Mouse (Mus musculus): ENCODE results near the gene Gdf1.

Gene Gdf1

GRCm38 (mm10) chr8:70364066-70364465 lies 34.4 kb downstream of the Gdf1 start:
- in situ Hi-C loops (cut with MseI, MboI) = no loop called here

DNA sequence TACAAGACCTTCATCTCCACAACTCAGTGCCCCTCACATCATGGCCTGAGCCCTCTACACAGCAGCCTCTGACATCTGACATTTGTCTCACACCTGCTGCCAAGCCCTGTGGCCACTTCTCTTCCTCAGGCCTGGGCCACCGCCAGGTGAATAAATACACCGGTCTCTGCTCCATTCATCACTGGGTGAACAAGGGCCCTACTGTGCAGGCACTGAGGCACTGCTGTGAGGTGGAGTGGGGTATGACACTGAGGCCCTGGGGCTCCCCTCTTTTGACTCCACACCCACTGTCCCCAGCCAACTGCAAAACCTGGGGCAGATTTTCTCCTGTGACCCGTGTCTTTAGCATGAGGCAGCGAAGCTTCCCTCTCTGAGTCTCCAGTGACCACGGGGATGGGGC lies 37.0 kb downstream of the Gdf1 start:
- in situ Hi-C loops (cut with MseI, MboI) = no loop called here

- in situ Hi-C loops (cut with MseI, MboI) = no loop called here
These were observed 40.9 kb downstream of the Gdf1 start for GRCm38 (mm10) chr8:70370476-70370875.

DNA sequence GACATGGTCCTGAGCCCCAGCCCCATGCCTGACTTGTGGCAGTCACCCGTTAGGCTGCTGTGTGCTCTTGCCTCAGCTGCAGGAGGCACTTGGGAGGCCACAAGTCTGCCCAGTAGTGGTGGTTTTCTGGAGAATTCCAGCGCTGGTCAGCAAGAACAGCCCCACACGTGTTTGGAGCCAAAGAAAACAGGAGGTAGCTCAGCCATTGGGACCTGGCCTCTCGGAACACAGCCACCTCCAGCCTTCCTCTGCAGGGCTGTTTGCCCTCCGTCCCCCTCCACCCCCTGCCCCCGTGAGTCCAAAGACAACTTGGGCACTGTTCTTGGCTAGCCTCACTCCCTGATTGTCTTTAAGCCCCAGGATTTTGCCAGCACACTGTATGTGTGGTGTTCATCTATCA lies 42.3 kb downstream of the Gdf1 start:
- in situ Hi-C loops (cut with MseI, MboI) = no loop called here

DNA sequence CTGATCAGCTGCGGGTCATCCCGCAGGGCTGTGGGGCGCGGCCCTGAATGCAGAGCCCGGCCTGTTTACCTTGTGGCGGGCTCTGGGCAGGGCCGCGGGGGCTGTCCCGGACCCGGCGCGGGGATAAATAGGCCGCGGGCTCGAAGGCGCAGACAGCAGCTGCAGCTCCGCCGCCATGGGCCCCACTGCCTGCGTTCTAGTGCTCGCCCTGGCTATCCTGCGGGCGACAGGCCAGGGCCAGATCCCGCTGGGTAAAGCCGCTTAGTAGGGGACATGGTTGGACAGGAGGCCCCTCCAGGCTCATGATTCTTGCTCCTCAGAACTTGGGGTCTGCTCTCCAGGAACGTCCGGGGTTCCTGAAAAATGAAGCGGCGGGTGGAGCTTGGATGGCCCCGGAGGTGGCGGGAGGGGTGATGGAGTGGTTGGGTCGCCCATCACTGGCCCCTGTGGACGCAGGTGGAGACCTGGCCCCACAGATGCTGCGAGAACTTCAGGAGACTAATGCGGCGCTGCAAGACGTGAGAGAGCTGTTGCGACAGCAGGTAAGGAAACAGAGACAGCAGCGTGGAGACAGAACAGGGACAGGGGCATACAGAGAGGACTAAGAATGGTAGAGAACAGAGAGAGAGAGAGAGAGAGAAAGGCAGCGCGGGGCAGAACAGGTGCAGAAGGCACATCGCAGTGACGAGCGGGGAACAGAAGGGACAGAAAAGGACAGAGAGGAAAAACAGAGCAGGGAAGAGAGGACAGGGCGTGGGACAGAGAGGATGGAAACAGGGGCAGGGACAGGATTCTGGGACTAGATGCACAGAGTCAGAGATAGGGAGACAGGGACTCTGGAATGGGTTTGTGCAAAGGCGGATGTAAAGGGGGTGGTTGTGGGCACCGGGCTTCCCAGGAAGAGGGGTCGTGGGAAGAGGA lies 44.0 kb downstream of the Gdf1 start, which contains the start of gene Comp:
Gene Comp (plus strand): TSS at position 162 of the 921 bp plus-strand sequence.
- in situ Hi-C loops (cut with MseI, MboI) = no loop called here

- in situ Hi-C loops (cut with MseI, MboI) = no loop called here
These were observed 44.8 kb downstream of the Gdf1 start for GRCm38 (mm10) chr8:70374318-70374927.

GRCm38 (mm10) chr8:70375212-70375859 lies 45.7 kb downstream of the Gdf1 start:
- in situ Hi-C loops (cut with MseI, MboI) = no loop called here

DNA sequence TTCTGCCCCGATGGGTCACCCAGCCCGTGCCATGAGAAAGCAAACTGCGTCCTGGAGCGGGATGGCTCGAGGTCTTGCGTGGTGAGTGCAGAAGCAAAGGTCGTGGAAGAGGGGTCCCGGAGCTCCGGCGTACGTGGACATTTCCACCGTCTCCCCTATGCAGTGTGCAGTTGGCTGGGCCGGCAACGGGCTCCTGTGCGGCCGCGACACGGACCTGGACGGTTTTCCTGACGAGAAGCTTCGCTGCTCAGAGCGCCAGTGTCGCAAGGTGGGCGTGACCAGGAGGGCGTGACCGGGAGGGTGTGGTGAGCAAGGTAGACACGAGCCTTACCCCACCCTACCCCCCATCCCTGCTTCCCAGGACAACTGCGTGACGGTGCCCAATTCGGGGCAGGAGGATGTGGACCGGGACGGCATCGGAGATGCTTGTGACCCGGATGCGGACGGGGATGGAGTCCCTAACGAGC lies 46.7 kb downstream of the Gdf1 start:
- in situ Hi-C loops (cut with MseI, MboI) = no loop called here

DNA sequence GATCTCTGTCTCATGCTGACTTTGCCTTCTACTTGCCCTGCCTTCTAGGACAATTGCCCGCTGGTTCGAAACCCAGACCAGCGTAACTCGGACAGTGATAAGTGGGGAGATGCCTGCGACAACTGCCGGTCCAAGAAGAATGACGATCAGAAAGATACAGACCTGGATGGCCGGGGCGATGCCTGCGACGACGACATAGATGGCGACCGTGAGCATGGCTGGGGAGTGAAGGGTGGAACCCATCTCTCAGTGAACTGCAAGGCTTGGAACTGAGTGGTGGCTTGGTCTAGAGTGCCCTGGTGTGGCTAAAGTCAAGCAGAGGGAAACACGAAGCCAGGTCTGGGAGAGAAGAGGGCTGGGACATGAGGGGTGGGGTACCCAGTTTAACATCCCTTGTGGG lies 47.4 kb downstream of the Gdf1 start:
- in situ Hi-C loops (cut with MseI, MboI) = no loop called here

DNA sequence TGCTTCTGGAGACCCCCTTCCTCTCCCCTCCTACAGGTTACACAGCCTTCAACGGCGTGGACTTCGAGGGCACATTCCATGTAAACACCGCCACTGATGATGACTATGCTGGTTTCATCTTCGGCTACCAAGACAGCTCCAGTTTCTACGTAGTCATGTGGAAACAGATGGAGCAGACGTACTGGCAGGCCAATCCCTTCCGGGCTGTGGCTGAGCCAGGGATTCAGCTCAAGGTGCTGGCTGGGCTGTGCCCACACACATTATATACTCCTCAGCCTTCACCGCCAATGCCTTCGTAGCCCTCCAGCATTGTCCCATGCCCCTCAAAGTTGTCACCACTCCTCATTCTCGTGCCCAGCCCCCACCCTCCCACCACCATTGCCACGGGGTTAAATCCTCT lies 50.5 kb downstream of the Gdf1 start:
- in situ Hi-C loops (cut with MseI, MboI) = no loop called here
